Mouse (Mus musculus): ENCODE measurements around the gene Gpr119. TPM values are rescaled to one million over a fixed set of nuclear protein-coding genes. Genes with fewer than 3 reads are reported as not detected.

Gene Gpr119
- polyA plus RNA-seq (2015; fragmentation: Nextera tagmentation; extraction: Ambion mirVana), result not detected in 2 replicates

DNA sequence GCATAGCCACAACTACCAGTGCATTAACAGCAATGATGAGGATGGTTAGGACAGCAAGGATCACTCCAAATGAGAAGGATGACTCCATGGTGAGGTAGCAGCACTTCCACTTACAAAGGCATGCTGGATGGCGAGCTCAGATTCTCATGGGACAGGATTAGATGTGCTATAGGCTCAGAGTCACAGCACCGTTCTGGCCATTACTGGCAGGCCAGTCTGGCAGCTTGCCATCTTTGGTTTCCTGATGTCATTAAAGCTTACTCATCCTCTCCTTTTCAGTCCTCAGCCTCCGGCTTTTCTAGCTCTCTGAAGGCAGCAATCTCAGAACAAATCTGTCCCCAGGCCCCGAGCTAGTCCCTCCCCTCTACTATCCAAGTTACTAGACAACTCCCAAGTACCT, at the start of gene Gpr119:
Gpr119 (minus strand) TSS at position 308 of the 400 bp plus-strand sequence.
- Histone ChIP-seq H3K9me3 (replicated peaks) (no peaks in the 10 kb centered on the region), H3K27ac (no peak within 1 kb of the TSS), H3K27me3 (no peaks in the 10 kb centered on the region), H3K4me3 (no peak within 1 kb of the TSS), H3K36me3 (ENCODE audit: poor library complexity, severe bottlenecking) (no peaks in the 10 kb centered on the region), H3K4me1 (no peaks in the 10 kb centered on the region), H3K9ac (no peak within 1 kb of the TSS), H3K4me2 (no peak within 1 kb of the TSS)
- WGBS, result 75% methylated on average over 4 of the region's 4 CpGs
- ATAC-seq, result no peak

DNA sequence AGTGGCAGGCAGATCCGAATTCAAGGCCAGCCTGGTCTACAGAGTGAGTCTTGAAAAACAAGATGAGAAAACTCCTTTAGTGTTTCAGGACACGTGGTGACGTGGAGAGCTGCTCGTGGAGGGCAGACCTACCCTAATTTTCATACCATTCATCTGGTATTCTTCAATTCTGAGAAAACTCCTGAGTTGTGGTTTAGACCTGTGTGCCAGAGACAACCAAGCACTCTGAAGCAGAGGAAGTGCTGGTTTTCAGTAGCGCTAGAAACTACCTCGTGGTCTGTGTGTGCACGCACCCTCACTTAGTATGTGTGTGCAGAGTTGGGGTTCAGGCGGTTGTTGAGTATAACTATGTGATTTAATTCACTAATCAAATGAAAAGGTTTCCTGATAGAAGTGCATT, 38.6 kb upstream of the Gpr119 start:
- H3K9me3 ChIP-seq (replicated peaks), result no peaks in the 10 kb centered on the region
- H3K4me3 ChIP-seq, result no peak overlapping the region
- WGBS, result 94% methylated on average over 8 of the region's 8 CpGs
- peaks cover 32% of the 10 kb centered on the region for H3K36me3 ChIP-seq (ENCODE audit: poor library complexity, severe bottlenecking)
- H3K27ac ChIP-seq, result no peak overlapping the region
- H3K9ac ChIP-seq, result no peak overlapping the region
- H3K27me3 ChIP-seq, result no peaks in the 10 kb centered on the region
- no peaks in the 10 kb centered on the region for H3K4me1 ChIP-seq
- ATAC-seq, result no peak
- H3K4me2 ChIP-seq, result no peak overlapping the region

DNA sequence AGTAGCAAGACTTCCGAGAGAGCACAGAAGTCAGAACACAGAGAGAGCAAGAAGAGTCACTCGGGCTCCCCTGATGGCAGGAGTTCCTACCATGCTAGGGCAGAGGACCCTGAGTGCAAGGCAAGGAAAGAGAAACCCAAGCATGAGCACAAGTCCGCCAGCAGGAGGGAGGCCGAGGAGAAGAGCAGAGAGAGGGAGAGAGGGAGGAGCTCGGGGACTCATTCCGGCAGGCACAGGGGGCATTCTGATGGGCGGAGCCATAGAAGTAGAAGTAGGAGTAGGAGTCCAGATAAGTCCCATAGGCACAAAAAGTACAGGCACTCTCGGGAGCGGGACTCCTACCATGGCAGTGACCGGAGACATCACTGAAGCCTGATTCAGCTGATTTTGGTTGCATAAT, 35.4 kb upstream of the Gpr119 start:
- H3K27me3 ChIP-seq, result no peaks in the 10 kb centered on the region
- no peak for ATAC-seq
- 83% methylated on average over 10 of the region's 10 CpGs for WGBS

DNA sequence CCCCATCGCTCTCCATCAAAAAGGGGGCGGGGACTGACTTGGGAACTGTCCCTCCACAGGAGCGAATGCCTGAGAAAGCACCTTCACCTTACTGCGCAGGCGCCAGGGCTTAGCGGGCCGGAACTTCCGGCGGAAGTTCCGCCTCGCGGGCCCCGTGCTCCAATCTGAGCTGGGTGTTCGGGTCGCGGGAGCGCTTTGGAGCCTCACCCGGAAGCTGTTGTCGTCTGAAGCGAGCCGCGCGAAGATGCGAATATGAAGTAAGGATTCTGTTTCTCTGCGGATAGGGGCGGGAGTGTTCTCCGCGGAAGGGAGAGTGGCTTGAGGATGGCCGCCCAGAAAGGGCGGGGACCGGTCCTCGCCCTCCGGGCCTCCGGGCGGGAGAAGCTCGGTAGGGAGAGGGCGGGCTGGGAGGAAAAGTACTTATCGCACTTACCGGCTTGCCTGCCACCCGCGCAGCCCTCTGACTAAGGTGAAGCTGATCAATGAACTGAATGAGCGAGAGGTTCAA, 20.6 kb upstream of the Gpr119 start, which contains the start of gene Rbmx2:
Rbmx2 (plus strand) TSS at position 141 of the 508 bp plus-strand sequence.
- Histone ChIP-seq H3K4me2 (peak within 1 kb of the TSS; percentile 61), H3K9ac (peak within 1 kb of the TSS; percentile 69), H3K27me3 (no peaks in the 10 kb centered on the region), H3K36me3 (ENCODE audit: poor library complexity, severe bottlenecking) (0 out of 2 replicates have a peak, but pooled peaks cover 6% of the 10 kb centered on the region), H3K9me3 (replicated peaks) (no peaks in the 10 kb centered on the region), H3K4me1 (peaks cover 10% of the 10 kb centered on the region; the same call in 1 of the 2 replicates), H3K4me3 (peak within 1 kb of the TSS; percentile 58), H3K27ac (no peak within 1 kb of the TSS)
- WGBS, result 11% methylated on average over 41 of the region's 42 CpGs
- ATAC-seq, result peak; percentile 98

More for the DNA sequence above, 35.4 kb upstream of the Gpr119 start:
- Histone ChIP-seq H3K4me1 (no peaks in the 10 kb centered on the region), H3K9ac (no peak overlapping the region), H3K4me2 (no peak overlapping the region), H3K4me3 (no peak overlapping the region), H3K9me3 (replicated peaks) (no peaks in the 10 kb centered on the region), H3K36me3 (ENCODE audit: poor library complexity, severe bottlenecking) (peaks cover 32% of the 10 kb centered on the region), H3K27ac (no peak overlapping the region)

DNA sequence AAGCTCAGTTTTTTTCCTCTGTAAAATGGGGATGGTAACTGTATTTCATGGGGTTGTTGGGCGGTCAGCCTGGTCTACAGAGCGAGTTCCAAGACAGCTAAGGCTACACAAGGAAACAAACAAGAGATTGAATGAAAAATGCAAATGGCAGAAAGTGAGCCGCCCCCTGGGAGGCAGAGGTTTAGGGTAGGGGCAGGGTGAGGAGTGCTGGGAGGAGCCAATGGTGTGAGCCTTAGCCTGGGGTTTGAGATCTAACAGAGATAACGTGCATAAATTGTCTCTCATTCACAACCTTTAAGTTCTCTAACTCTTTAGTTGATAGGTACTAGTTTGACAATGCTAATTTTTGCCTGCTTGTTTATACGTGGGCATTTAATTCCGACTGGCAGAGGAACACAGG, 20.2 kb upstream of the Gpr119 start:
- 0 out of 2 replicates have a peak, but pooled peaks cover 6% of the 10 kb centered on the region for H3K36me3 ChIP-seq (ENCODE audit: poor library complexity, severe bottlenecking)
- peak; percentile 90 for ATAC-seq
- WGBS, result 10% methylated on average over 6 of the region's 6 CpGs
- H3K27me3 ChIP-seq, result no peaks in the 10 kb centered on the region
- peak overlapping the region; percentile 56 for H3K4me2 ChIP-seq
- H3K4me3 ChIP-seq, result peak overlapping the region; percentile 58
- no peaks in the 10 kb centered on the region for H3K9me3 ChIP-seq (replicated peaks)
- H3K27ac ChIP-seq, result no peak overlapping the region
- H3K9ac ChIP-seq, result no peak overlapping the region
- H3K4me1 ChIP-seq, result peaks cover 10% of the 10 kb centered on the region; the same call in 1 of the 2 replicates

DNA sequence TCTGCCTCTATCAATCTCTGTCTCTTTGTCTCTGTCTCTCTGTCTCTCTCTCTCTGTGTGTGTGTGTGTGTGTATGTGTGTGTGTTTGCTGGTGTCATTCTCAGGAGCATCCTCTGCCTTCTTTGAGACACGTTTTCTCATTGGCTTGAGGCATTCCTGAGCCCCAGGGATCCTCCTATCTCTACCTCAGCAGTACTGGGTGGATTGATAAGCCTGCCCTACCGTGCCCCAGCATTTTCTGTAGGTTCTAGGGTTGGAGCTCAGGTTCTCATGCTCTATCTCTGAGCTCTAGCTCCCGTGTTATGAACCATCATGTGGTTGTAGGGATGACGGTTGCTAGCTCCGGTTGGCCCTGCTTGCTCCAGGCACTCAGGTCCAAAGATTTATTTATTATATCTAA, 9.6 kb upstream of the Gpr119 start:
- H3K27ac ChIP-seq, result no peak overlapping the region
- H3K27me3 ChIP-seq, result no peaks in the 10 kb centered on the region
- H3K9ac ChIP-seq, result no peak overlapping the region
- ATAC-seq, result no peak
- no peaks in the 10 kb centered on the region for H3K36me3 ChIP-seq (ENCODE audit: poor library complexity, severe bottlenecking)
- no peaks in the 10 kb centered on the region for H3K9me3 ChIP-seq (replicated peaks)
- no peak overlapping the region for H3K4me2 ChIP-seq
- WGBS, result 83% methylated on average over 5 of the region's 5 CpGs
- no peak overlapping the region for H3K4me3 ChIP-seq
- H3K4me1 ChIP-seq, result no peaks in the 10 kb centered on the region

DNA sequence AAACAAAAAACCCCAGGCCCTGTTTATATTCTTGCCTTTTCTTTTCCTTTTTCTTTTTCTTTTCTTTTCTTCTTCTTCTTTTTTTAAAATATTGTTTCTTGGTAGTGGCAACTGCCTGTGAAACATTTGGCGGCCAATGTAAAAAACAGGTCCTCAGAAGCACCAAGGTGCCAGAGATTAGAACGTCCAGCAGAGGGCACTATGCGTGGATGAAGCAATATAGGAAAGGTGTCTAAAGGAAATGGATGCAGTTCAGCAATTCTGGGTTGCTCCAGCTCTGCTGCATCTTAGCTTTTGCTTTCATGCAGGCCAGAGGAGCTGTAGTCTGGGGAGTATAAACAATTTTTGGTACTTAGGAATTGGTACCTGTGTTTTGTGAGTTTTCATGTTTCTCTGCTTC, 9.2 kb upstream of the Gpr119 start:
- Histone ChIP-seq H3K4me3 (no peak overlapping the region), H3K9me3 (replicated peaks) (no peaks in the 10 kb centered on the region), H3K9ac (no peak overlapping the region), H3K36me3 (ENCODE audit: poor library complexity, severe bottlenecking) (no peaks in the 10 kb centered on the region), H3K27ac (no peak overlapping the region), H3K4me2 (no peak overlapping the region), H3K4me1 (no peaks in the 10 kb centered on the region), H3K27me3 (no peaks in the 10 kb centered on the region)
- ATAC-seq, result no peak
- WGBS, result 20% methylated on average over 3 of the region's 3 CpGs

DNA sequence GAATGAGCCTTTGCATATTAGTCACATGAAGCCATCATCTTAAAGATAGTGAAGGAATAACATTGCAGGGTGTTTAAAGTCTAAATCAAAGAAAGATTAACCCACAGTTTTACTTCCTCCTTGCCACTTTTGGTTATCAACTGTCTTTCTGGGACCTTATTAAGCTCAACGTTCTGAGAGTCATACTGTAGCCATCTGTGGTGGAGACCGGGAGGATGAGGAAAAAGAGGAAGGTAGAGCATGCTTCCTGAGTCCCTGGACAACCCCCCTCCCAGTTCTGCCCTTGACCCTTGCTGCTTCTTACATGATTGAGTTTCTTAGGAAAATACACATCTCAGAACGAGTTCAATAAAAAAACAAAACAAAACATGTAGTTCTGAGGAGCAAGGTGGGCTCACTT, 2.6 kb downstream of the Gpr119 start:
- Histone ChIP-seq H3K4me3 (no peak overlapping the region), H3K4me2 (no peak overlapping the region), H3K36me3 (ENCODE audit: poor library complexity, severe bottlenecking) (no peaks in the 10 kb centered on the region), H3K9me3 (replicated peaks) (no peaks in the 10 kb centered on the region), H3K27me3 (no peaks in the 10 kb centered on the region), H3K27ac (no peak overlapping the region), H3K9ac (no peak overlapping the region), H3K4me1 (no peaks in the 10 kb centered on the region)
- WGBS, result 72% methylated on average over 3 of the region's 3 CpGs
- no peak for ATAC-seq

DNA sequence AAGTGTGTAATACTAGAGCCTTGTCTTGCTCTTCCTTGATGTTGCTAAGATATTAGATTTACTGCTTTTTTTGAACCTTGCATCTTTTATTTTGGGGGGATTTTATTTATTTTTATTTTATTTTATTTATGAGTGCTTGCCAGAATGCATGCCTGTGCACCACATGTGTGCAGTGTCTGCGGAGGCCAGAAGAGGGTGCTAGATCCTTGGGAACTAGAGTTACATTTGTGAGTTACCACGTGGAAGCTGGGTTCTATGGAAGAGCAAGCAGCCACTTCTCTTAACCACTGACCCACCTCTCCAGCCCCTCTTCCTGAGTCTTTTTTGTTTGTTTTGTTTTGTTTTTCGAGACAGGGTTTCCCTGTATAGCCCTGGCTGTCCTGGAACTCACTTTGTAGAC, 4.7 kb downstream of the Gpr119 start:
- Histone ChIP-seq H3K4me2 (no peak overlapping the region), H3K4me3 (no peak overlapping the region), H3K4me1 (no peaks in the 10 kb centered on the region), H3K9me3 (replicated peaks) (no peaks in the 10 kb centered on the region), H3K36me3 (ENCODE audit: poor library complexity, severe bottlenecking) (no peaks in the 10 kb centered on the region), H3K27me3 (no peaks in the 10 kb centered on the region), H3K9ac (no peak overlapping the region), H3K27ac (no peak overlapping the region)
- 70% methylated on average over 3 of the region's 3 CpGs for WGBS
- no peak for ATAC-seq

DNA sequence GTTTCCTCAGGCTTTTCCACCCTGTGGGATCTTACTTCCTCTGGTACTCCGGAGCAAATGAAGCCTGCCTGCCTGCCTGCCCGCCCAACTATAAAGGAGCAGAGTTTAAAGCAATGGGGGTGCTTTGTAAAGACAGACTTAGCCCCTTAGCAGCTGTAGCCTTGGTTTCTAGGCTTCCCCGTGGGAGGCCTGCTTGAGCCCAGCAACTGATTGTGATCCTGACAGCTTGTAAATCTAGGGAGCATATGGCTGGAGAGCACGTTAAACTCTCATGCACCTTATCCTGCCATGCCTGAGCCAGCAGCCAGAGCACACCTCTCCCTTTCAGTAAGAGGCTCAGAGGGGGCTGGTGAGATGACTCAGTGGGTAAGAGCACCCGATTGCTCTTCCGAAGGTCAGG, 7.5 kb downstream of the Gpr119 start:
- no peak overlapping the region for H3K9ac ChIP-seq
- no peaks in the 10 kb centered on the region for H3K4me1 ChIP-seq
- H3K4me2 ChIP-seq, result no peak overlapping the region
- H3K27me3 ChIP-seq, result no peaks in the 10 kb centered on the region
- ATAC-seq, result 0 out of 2 replicates have a peak, but pooled peaks have one; percentile 50
- H3K27ac ChIP-seq, result no peak overlapping the region
- WGBS, result 20% methylated on average over 6 of the region's 6 CpGs
- H3K9me3 ChIP-seq (replicated peaks), result no peaks in the 10 kb centered on the region
- no peak overlapping the region for H3K4me3 ChIP-seq
- 0 out of 2 replicates have a peak, but pooled peaks cover 4% of the 10 kb centered on the region for H3K36me3 ChIP-seq (ENCODE audit: poor library complexity, severe bottlenecking)

DNA sequence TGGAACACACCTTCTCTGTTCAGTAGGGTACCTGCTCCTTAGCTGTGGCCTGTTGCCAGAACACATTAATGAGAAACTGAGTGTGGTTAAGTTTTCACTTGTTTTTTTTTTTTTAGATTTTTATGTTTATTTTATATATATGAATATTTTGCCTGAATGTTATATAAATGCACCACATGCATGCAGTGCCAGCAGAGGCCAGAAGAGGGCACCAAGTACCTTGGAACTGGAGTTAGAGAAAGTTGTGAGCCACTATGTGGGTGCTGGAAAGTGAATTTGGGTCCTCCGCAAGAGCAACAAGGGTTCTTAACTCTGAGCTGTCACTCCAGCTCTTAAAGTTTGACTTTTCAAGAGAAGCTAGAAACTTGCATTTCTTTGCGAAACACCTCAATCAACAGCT, 30.2 kb downstream of the Gpr119 start:
- Histone ChIP-seq H3K27me3 (no peaks in the 10 kb centered on the region), H3K9ac (no peak overlapping the region), H3K4me2 (no peak overlapping the region), H3K4me3 (no peak overlapping the region), H3K27ac (no peak overlapping the region), H3K9me3 (replicated peaks) (no peaks in the 10 kb centered on the region), H3K36me3 (ENCODE audit: poor library complexity, severe bottlenecking) (no peaks in the 10 kb centered on the region), H3K4me1 (no peaks in the 10 kb centered on the region)
- no peak for ATAC-seq
- 90% methylated on average over 2 of the region's 2 CpGs for WGBS

DNA sequence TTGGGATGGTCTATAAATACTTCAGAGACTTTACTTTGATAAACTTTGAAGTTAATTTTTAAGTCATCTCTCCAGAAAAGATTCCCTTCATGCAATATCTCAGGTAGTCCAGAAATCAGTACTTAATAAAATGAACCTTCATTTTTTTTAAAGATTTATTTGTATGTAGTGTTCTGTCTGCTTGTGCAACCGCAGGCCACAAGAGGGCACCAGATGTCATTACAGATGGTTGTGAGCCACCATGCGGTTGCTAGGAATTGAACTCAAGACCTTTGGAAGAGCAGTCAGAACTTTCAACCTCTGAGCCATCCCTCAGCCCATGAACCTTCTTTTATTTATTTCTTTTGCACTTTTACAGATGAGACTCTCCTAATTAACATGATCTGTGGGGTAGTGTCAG, 37.2 kb downstream of the Gpr119 start:
- no peaks in the 10 kb centered on the region for H3K4me1 ChIP-seq
- H3K27ac ChIP-seq, result no peak overlapping the region
- no peaks in the 10 kb centered on the region for H3K9me3 ChIP-seq (replicated peaks)
- no peak for ATAC-seq
- H3K36me3 ChIP-seq (ENCODE audit: poor library complexity, severe bottlenecking), result peaks cover 9% of the 10 kb centered on the region; the same call in 1 of the 2 replicates
- no peak overlapping the region for H3K9ac ChIP-seq
- WGBS, result 66% methylated on average over 2 of the region's 2 CpGs
- H3K4me3 ChIP-seq, result no peak overlapping the region
- no peaks in the 10 kb centered on the region for H3K27me3 ChIP-seq
- H3K4me2 ChIP-seq, result no peak overlapping the region

DNA sequence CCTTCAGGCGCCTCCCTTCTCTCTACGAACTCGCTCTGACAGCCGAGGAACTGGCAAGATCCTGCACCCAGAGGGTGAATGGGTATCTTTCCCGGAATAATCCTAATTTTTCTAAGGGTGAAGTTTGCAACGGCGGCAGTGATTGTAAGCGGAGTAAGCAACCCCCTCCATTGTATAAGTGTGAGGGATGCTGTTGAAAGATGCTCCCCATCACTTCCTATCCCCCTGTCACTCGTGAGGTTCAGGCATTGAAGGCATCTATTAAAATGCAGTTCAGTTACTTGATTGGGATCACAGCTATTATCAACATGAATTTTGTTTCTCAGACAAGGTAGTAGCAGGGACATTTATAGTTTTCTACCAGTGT, 50.2 kb downstream of the Gpr119 start:
- Histone ChIP-seq H3K9ac (peak overlapping the region; percentile 67), H3K4me3 (peak overlapping the region; percentile 54), H3K4me1 (peaks cover 4% of the 10 kb centered on the region; the same call in 1 of the 2 replicates), H3K36me3 (ENCODE audit: poor library complexity, severe bottlenecking) (no peaks in the 10 kb centered on the region), H3K27me3 (no peaks in the 10 kb centered on the region), H3K9me3 (replicated peaks) (no peaks in the 10 kb centered on the region), H3K4me2 (peak overlapping the region; percentile 61), H3K27ac (peak overlapping the region; percentile 73)
- WGBS, result 22% methylated on average over 9 of the region's 9 CpGs
- no peak; the same call in 1 of the 2 replicates for ATAC-seq

Data from forebrain, embryonic 13.5 days (tissue).